Mouse (Mus musculus): Measurements from ENCODE around the gene Dalrd3. TPM values are rescaled to one million over a fixed set of nuclear protein-coding genes. Genes with fewer than 3 reads are reported as not detected.

The Dalrd3 gene
- 122 TPM for polyA plus RNA-seq (2017; shearing (Covaris generic))

GRCm38 (mm10) chr9:108569381-108570206, at the start of gene Dalrd3:
Gene Dalrd3, plus strand, starts transcription at chr9:108569886.

GRCm38 (mm10) chr9:108560227-108560841, 9.4 kb upstream of the Dalrd3 start, which contains the start of gene Impdh2:
Gene Impdh2, plus strand, starts transcription at chr9:108560286.

GRCm38 (mm10) chr9:108566815-108567776, 2.6 kb upstream of the Dalrd3 start, which contains the start of gene Ndufaf3:
Gene Ndufaf3, minus strand, starts transcription at chr9:108567434.

GRCm38 (mm10) chr9:108578545-108579343, 9.1 kb downstream of the Dalrd3 start, which contains the start of gene Wdr6:
Gene Wdr6, minus strand, starts transcription at chr9:108578739.

GRCm38 (mm10) chr9:108596998-108597764, 27.5 kb downstream of the Dalrd3 start, which contains the start of gene P4htm:
Gene P4htm, minus strand, starts transcription at chr9:108597667.

Other genes with a start within 250 kb of the Dalrd3 start
- 563 TPM for gene Gpx1, start 231.0 kb upstream of the Dalrd3 start, polyA plus RNA-seq (2017; shearing (Covaris generic))
- gene Usp4, start 222.0 kb upstream of the Dalrd3 start, polyA plus RNA-seq (2017; shearing (Covaris generic)): 145 TPM
- 2.2 TPM for gene 1700102P08Rik, start 177.1 kb upstream of the Dalrd3 start, polyA plus RNA-seq (2017; shearing (Covaris generic))
- 0.08 TPM for gene Ccdc36, start 141.4 kb upstream of the Dalrd3 start, polyA plus RNA-seq (2017; shearing (Covaris generic))
- gene BC048562, start 133.4 kb upstream of the Dalrd3 start, polyA plus RNA-seq (2017; shearing (Covaris generic)): not detected
- 45.2 TPM for gene Ccdc71, start 109.4 kb upstream of the Dalrd3 start, polyA plus RNA-seq (2017; shearing (Covaris generic))
- 10.2 TPM for gene Klhdc8b, start 108.3 kb upstream of the Dalrd3 start, polyA plus RNA-seq (2017; shearing (Covaris generic))
- gene Lamb2, start 90.2 kb upstream of the Dalrd3 start, polyA plus RNA-seq (2017; shearing (Covaris generic)): 0.48 TPM
- 133 TPM for gene Usp19, start 79.3 kb upstream of the Dalrd3 start, polyA plus RNA-seq (2017; shearing (Covaris generic))
- gene Qars, start 62.2 kb upstream of the Dalrd3 start, polyA plus RNA-seq (2017; shearing (Covaris generic)): 92.7 TPM
- gene Qrich1, start 53.1 kb upstream of the Dalrd3 start, polyA plus RNA-seq (2017; shearing (Covaris generic)): 159 TPM
- 85.3 TPM for gene Impdh2, start 9.6 kb upstream of the Dalrd3 start, polyA plus RNA-seq (2017; shearing (Covaris generic))
- 69.2 TPM for gene Ndufaf3, start 2.5 kb upstream of the Dalrd3 start, polyA plus RNA-seq (2017; shearing (Covaris generic))
- 84.4 TPM for gene Wdr6, start 8.9 kb downstream of the Dalrd3 start, polyA plus RNA-seq (2017; shearing (Covaris generic))
- gene P4htm, start 27.8 kb downstream of the Dalrd3 start, polyA plus RNA-seq (2017; shearing (Covaris generic)): 16.1 TPM
- 91.3 TPM for gene Arih2, start 79.5 kb downstream of the Dalrd3 start, polyA plus RNA-seq (2017; shearing (Covaris generic))
- gene Slc25a20, start 92.2 kb downstream of the Dalrd3 start, polyA plus RNA-seq (2017; shearing (Covaris generic)): 53.7 TPM
- gene Prkar2a, start 119.4 kb downstream of the Dalrd3 start, polyA plus RNA-seq (2017; shearing (Covaris generic)): 11.2 TPM
- 17.6 TPM for gene Ip6k2, start 213.9 kb downstream of the Dalrd3 start, polyA plus RNA-seq (2017; shearing (Covaris generic))
- 16.4 TPM for gene Nckipsd, start 238.5 kb downstream of the Dalrd3 start, polyA plus RNA-seq (2017; shearing (Covaris generic))